Mouse (Mus musculus): ENCODE measurements at regions not wholly inside any gene's neighbourhood (a gene's known extent, or its start where the extent isn't known, plus 50 kb on each side); places are given as distances from the start of the nearest gene placed in this dataset.
A peak's percentile ranks its signal among the peaks of the same experiment; 100 is the strongest.

- H3K27me3 ChIP-seq (ENCODE audit: insufficient read depth, low read length) = no peaks in the 10 kb centered on the region
- WGBS = 90% methylated on average over 3 of the region's 3 CpGs
- no peak overlapping the region for H3K9ac ChIP-seq (replicated peaks; ENCODE audit: low read length)
- ATAC-seq (ENCODE audit: low FRiP score, low TSS enrichment) = no peak
- H3K36me3 ChIP-seq (ENCODE audit: insufficient read depth, low read length) = no peaks in the 10 kb centered on the region
- no peak overlapping the region for H3K4me2 ChIP-seq (replicated peaks; ENCODE audit: low read depth, low read length)
- H3K9me3 ChIP-seq (ENCODE audit: low read length) = no peaks in the 10 kb centered on the region
- no peaks in the 10 kb centered on the region for H3K4me1 ChIP-seq (ENCODE audit: insufficient read depth, low read length)
- H3K4me3 ChIP-seq (ENCODE audit: low read length) = no peak overlapping the region
- no peak overlapping the region for H3K27ac ChIP-seq (ENCODE audit: low read length)
Measured at GRCm38 (mm10) chr5:28611885-28612284, 144.8 kb upstream of the Shh start.

- no peak for ATAC-seq (ENCODE audit: low FRiP score, low TSS enrichment)
- Histone ChIP-seq H3K27ac (ENCODE audit: low read length) (no peak overlapping the region), H3K27me3 (ENCODE audit: insufficient read depth, low read length) (no peaks in the 10 kb centered on the region), H3K9me3 (ENCODE audit: low read length) (no peaks in the 10 kb centered on the region), H3K4me2 (replicated peaks; ENCODE audit: low read depth, low read length) (no peak overlapping the region), H3K36me3 (ENCODE audit: insufficient read depth, low read length) (no peaks in the 10 kb centered on the region), H3K4me3 (ENCODE audit: low read length) (no peak overlapping the region), H3K4me1 (ENCODE audit: insufficient read depth, low read length) (no peaks in the 10 kb centered on the region), H3K9ac (replicated peaks; ENCODE audit: low read length) (no peak overlapping the region)
- 25% methylated on average over 1 of the region's 1 CpGs for whole genome bisulfite sequencing
Measured at GRCm38 (mm10) chr5:28596537-28597314, 129.7 kb upstream of the Shh start.

DNA sequence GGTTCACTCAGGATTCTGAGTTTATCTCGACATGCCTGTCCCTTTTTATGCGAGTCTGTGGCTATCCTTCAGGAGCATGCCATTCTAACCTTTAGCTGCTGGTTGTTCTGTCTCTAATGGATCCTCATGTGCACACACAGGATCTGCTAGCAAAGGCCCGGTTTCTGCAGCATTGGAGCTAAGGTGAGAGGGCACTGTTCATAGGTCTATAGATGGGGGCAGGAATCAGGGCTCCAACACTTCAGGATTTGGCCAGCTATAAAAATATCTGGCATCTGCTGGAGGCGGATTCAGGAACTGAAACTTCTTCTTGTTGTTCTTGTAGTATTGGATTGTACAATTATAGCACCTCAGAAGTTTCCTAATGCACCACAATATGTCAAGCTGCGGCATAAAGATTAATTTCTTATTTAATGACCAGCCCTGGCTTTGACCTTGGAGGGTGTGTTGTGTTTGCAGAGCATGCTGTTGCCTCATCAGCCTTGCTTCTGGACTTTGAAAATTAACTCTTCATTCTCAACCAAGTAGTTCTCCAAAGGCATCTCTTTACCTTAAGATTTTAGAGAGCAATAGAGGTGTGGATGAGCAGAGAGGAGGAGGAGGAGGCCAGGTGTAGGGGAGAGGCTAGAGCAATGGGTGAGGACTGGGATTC lies 104.4 kb upstream of the Shh start:
- H3K4me3 ChIP-seq (ENCODE audit: low read length) = no peak overlapping the region
- H3K27ac ChIP-seq (ENCODE audit: low read length) = no peak overlapping the region
- no peaks in the 10 kb centered on the region for H3K9me3 ChIP-seq (ENCODE audit: low read length)
- ATAC-seq (ENCODE audit: low FRiP score, low TSS enrichment) = no peak
- H3K36me3 ChIP-seq (ENCODE audit: insufficient read depth, low read length) = no peaks in the 10 kb centered on the region
- no peak overlapping the region for H3K9ac ChIP-seq (replicated peaks; ENCODE audit: low read length)
- H3K27me3 ChIP-seq (ENCODE audit: insufficient read depth, low read length) = no peaks in the 10 kb centered on the region
- no peaks in the 10 kb centered on the region for H3K4me1 ChIP-seq (ENCODE audit: insufficient read depth, low read length)
- 68% methylated on average over 5 of the region's 5 CpGs for WGBS
- no peak overlapping the region for H3K4me2 ChIP-seq (replicated peaks; ENCODE audit: low read depth, low read length)

GRCm38 (mm10) chr5:28568417-28568816 lies 101.4 kb upstream of the Shh start:
- Histone ChIP-seq H3K4me3 (ENCODE audit: low read length) (no peak overlapping the region), H3K9ac (replicated peaks; ENCODE audit: low read length) (no peak overlapping the region), H3K36me3 (ENCODE audit: insufficient read depth, low read length) (no peaks in the 10 kb centered on the region), H3K9me3 (ENCODE audit: low read length) (no peaks in the 10 kb centered on the region), H3K27ac (ENCODE audit: low read length) (no peak overlapping the region), H3K4me1 (ENCODE audit: insufficient read depth, low read length) (no peaks in the 10 kb centered on the region), H3K4me2 (replicated peaks; ENCODE audit: low read depth, low read length) (no peak overlapping the region), H3K27me3 (ENCODE audit: insufficient read depth, low read length) (no peaks in the 10 kb centered on the region)
- no peak for ATAC-seq (ENCODE audit: low FRiP score, low TSS enrichment)

DNA sequence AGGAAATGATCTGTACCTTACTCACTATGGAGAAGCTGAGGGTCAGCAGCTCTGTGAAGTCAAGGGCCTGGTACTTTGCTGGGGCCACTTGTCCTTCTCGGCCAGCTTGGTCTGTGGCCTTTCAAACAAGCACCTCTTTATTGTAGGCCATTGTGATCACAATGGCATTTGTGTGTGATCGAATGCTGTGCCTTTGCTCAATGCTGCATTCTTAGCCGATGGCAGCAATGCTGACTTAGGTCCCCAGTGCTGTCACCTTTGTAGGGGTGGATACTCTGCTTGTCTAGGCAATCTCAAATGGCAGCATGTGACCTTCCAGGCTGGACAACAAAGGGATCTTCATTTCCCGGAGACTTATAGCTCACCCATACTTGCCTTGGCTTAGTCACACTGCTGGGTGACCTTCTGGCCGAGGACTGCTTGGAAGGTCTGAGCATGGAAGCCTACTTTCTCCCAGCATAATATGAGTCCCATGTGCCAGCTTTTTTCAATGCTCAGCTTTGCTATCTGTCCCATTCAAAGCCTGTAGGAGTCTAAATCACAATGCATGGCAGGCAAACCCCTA lies 100.4 kb upstream of the Shh start:
- no peak for ATAC-seq (ENCODE audit: low FRiP score, low TSS enrichment)
- Histone ChIP-seq H3K9me3 (ENCODE audit: low read length) (no peaks in the 10 kb centered on the region), H3K36me3 (ENCODE audit: insufficient read depth, low read length) (no peaks in the 10 kb centered on the region), H3K9ac (replicated peaks; ENCODE audit: low read length) (no peak overlapping the region), H3K27me3 (ENCODE audit: insufficient read depth, low read length) (no peaks in the 10 kb centered on the region), H3K4me2 (replicated peaks; ENCODE audit: low read depth, low read length) (no peak overlapping the region), H3K4me3 (ENCODE audit: low read length) (no peak overlapping the region), H3K4me1 (ENCODE audit: insufficient read depth, low read length) (no peaks in the 10 kb centered on the region), H3K27ac (ENCODE audit: low read length) (no peak overlapping the region)
- 81% methylated on average over 5 of the region's 5 CpGs for WGBS

- H3K9ac ChIP-seq (replicated peaks; ENCODE audit: low read length) = no peak overlapping the region
- ATAC-seq (ENCODE audit: low FRiP score, low TSS enrichment) = 0 out of 2 replicates have a peak, but pooled peaks have one; percentile 39
- H3K9me3 ChIP-seq (ENCODE audit: low read length) = no peaks in the 10 kb centered on the region
- no peak overlapping the region for H3K27ac ChIP-seq (ENCODE audit: low read length)
- no peak overlapping the region for H3K4me3 ChIP-seq (ENCODE audit: low read length)
- no peaks in the 10 kb centered on the region for H3K36me3 ChIP-seq (ENCODE audit: insufficient read depth, low read length)
- no peaks in the 10 kb centered on the region for H3K27me3 ChIP-seq (ENCODE audit: insufficient read depth, low read length)
- no peak overlapping the region for H3K4me2 ChIP-seq (replicated peaks; ENCODE audit: low read depth, low read length)
- WGBS = 13% methylated on average over 3 of the region's 3 CpGs
- no peaks in the 10 kb centered on the region for H3K4me1 ChIP-seq (ENCODE audit: insufficient read depth, low read length)
Measured at GRCm38 (mm10) chr5:28563401-28563800, 96.3 kb upstream of the Shh start.

DNA sequence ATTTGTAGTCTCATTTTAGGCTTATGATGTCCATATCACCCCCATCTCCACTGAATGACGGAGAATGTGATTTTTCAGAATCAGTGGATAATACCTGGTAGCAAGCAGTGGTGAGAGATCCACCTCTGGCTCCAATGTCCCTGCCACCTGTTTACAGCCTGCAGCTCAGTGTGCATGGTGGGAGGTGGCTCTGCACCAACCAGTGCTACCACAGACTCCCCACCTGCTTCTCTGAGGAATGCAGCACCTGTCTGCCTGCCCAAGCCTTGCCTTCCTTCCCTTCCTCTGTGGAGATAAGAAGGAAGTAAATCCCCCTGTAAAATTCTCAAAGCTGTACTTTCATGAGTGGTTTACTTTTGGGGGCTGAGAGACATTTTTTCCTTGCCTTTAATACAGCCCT lies 95.9 kb upstream of the Shh start:
- WGBS = 61% methylated on average over 1 of the region's 1 CpGs
- no peak for ATAC-seq (ENCODE audit: low FRiP score, low TSS enrichment)
- H3K4me1 ChIP-seq (ENCODE audit: insufficient read depth, low read length) = no peaks in the 10 kb centered on the region
- H3K27me3 ChIP-seq (ENCODE audit: insufficient read depth, low read length) = no peaks in the 10 kb centered on the region
- no peaks in the 10 kb centered on the region for H3K9me3 ChIP-seq (ENCODE audit: low read length)
- H3K4me2 ChIP-seq (replicated peaks; ENCODE audit: low read depth, low read length) = no peak overlapping the region
- H3K4me3 ChIP-seq (ENCODE audit: low read length) = no peak overlapping the region
- H3K27ac ChIP-seq (ENCODE audit: low read length) = no peak overlapping the region
- no peaks in the 10 kb centered on the region for H3K36me3 ChIP-seq (ENCODE audit: insufficient read depth, low read length)
- no peak overlapping the region for H3K9ac ChIP-seq (replicated peaks; ENCODE audit: low read length)

DNA sequence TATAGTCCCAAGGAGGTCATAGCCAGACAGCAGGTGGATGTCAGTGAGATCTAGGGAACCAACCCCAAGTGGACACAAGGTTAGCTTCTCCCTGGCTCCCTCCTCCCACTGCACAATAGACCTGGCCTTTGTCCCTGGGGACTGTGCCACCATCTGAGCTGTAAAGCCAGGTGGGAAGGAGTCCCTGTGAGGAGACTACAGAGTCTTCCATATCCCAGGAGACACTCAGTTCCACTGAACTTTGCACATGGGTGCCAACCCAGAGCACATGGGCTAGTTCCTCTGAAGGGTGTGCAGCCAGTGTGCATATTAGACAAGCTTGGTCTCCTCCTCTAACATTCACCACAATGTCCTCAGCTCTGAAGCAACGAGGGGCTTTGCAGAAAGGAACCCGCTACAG lies 86.5 kb upstream of the Shh start:
- no peaks in the 10 kb centered on the region for H3K27me3 ChIP-seq (ENCODE audit: insufficient read depth, low read length)
- 79% methylated on average over 2 of the region's 2 CpGs for WGBS
- no peak overlapping the region for H3K4me3 ChIP-seq (ENCODE audit: low read length)
- no peak for ATAC-seq (ENCODE audit: low FRiP score, low TSS enrichment)
- H3K36me3 ChIP-seq (ENCODE audit: insufficient read depth, low read length) = no peaks in the 10 kb centered on the region
- H3K4me1 ChIP-seq (ENCODE audit: insufficient read depth, low read length) = no peaks in the 10 kb centered on the region
- no peaks in the 10 kb centered on the region for H3K9me3 ChIP-seq (ENCODE audit: low read length)
- no peak overlapping the region for H3K4me2 ChIP-seq (replicated peaks; ENCODE audit: low read depth, low read length)
- H3K9ac ChIP-seq (replicated peaks; ENCODE audit: low read length) = no peak overlapping the region
- H3K27ac ChIP-seq (ENCODE audit: low read length) = no peak overlapping the region

DNA sequence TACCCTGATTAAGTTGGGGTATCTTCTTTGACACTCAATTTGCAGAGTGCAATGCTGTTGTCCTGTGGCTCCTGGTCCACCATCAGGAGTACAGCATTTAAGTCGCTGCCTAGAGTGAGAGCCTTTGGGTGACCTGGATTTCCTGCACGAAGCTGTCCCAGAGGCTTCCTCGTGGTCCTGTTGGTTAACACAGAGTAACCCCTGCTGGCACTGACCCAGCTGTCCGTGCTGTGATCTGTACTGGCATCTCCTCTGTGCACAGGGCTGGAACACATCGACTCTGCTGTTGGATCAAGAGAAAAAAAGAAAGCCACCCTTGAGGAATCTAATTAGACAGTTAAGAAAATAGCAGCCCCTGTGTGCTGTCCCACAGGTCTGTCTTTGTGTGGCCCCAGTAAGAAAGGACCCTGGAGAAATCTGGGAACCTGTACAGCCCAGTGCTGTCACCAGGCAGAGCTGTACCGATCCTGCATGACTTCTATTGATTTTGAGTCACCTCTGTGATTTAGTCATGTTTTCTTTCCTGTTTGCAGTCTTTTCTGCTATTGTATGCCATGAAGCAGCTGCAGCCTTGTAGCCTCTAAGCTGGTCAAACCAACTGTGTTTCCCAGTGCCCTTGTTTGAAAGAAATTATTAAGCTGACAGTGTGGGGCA lies 63.3 kb upstream of the Shh start:
- Histone ChIP-seq H3K9me3 (ENCODE audit: low read length) (no peaks in the 10 kb centered on the region), H3K4me2 (replicated peaks; ENCODE audit: low read depth, low read length) (no peak overlapping the region), H3K4me3 (ENCODE audit: low read length) (no peak overlapping the region), H3K4me1 (ENCODE audit: insufficient read depth, low read length) (0 out of 2 replicates have a peak, but pooled peaks cover 2% of the 10 kb centered on the region), H3K27me3 (ENCODE audit: insufficient read depth, low read length) (no peaks in the 10 kb centered on the region), H3K27ac (ENCODE audit: low read length) (peak overlapping the region; percentile 67; the same call in 1 of the 2 replicates), H3K9ac (replicated peaks; ENCODE audit: low read length) (no peak overlapping the region), H3K36me3 (ENCODE audit: insufficient read depth, low read length) (no peaks in the 10 kb centered on the region)
- no peak for ATAC-seq (ENCODE audit: low FRiP score, low TSS enrichment)
- 40% methylated on average over 6 of the region's 6 CpGs for WGBS
